ENCODE assay signal across 16 mouse cellular contexts in the genomic region with DNA sequence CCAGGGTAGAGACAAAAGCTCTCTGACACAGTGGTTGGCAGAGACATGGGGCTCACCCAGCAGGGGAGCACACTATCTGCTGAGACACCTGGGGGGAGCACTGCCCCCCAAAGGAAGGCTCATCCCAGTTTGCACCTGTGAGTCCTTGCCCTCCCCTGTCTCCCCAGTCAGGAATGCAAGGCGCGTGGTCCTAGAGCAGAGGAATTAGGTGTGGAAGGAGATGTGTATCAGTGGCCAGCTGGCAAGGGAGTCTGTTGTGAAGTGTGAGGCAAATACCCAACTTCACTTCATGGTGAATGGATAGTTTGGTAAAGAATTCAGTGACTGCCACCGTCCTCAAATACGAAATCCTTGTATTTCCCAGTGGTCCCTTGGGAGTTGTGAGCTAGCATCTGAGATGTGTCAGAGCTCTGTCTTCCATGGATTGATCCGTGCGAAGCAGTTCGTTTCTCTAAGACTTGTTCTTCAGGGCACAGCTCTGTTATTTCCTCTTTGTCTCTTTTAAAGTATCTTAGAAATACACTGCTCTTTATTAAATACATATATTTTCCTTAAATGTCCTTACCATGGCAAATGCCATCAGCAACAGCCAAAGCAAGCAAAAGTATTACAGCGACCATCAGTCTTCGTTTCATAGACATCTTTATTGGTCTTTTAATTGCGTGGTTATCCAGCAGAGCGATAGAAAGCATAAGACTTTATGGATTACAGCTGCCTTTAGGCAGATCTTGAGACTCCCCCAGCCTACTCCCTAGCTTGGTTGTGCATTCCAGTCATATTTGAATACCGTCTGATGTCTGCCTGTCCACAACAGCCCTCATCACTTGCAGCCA.
DNase-seq lines count a peak whose midpoint lies in the region; ATAC-seq lines count a peak whose summit lies in the region.
"Had no signal": no experiment of that assay in that cellular context is flagged by ENCODE, and none has a peak within 500 bp of the region (broad histone marks: within the 10 kb centered on the region; RNA-seq: fewer than 3 reads in every experiment).

No protein-coding gene starts in this region.

- no peaks in the 10 kb centered on the region for H3K9me3 ChIP-seq in kidney, embryonic 15.5 days (replicated peaks)
- H3K9me3 ChIP-seq in neural tube, embryonic 13.5 days = no peaks in the 10 kb centered on the region
- H3K9me3 ChIP-seq: heart, embryonic 13.5 days; hindbrain, embryonic 12.5 days; liver, embryonic 13.5 days had no signal

- WGBS in kidney, embryonic 15.5 days = 36% methylated on average over 12 of the region's 12 CpGs
- WGBS in neural tube, embryonic 13.5 days = 60% methylated on average over 12 of the region's 12 CpGs

- peak; percentile 8 for DNase-seq in embryo, embryonic 10.5 days (ENCODE audit: low spot score)
- no peak for DNase-seq in embryo, embryonic 10 days (ENCODE audit: low spot score)
- no peak for DNase-seq in kidney, adult 18-20 months
- DNase-seq in neural tube, embryonic 10.5 days (ENCODE audit: extremely low spot score, low spot score) = no peak
- DNase-seq: adrenal gland, postnatal 10 days; cerebellum, adult 2 months; gastrocnemius, postnatal 36 days; layer of hippocampus, adult 9-11 months; liver, embryonic 13.5 days had no signal

- no peak overlapping the region for H3K4me3 ChIP-seq in kidney, embryonic 15.5 days (replicated peaks)
- no peak overlapping the region for H3K4me3 ChIP-seq in neural tube, embryonic 13.5 days
- H3K4me3 ChIP-seq: heart, embryonic 13.5 days; hindbrain, embryonic 12.5 days; liver, embryonic 13.5 days had no signal

- peak overlapping the region; percentile 68 for H3K27ac ChIP-seq in kidney, embryonic 15.5 days
- H3K27ac ChIP-seq in neural tube, embryonic 13.5 days (replicated peaks) = no peak overlapping the region
- H3K27ac ChIP-seq: heart, embryonic 13.5 days; hindbrain, embryonic 12.5 days; liver, embryonic 13.5 days had no signal

- H3K36me3 ChIP-seq in kidney, embryonic 15.5 days = no peaks in the 10 kb centered on the region
- H3K36me3 ChIP-seq in neural tube, embryonic 13.5 days = no peaks in the 10 kb centered on the region
- H3K36me3 ChIP-seq: heart, embryonic 13.5 days; hindbrain, embryonic 12.5 days; liver, embryonic 13.5 days had no signal

- H3K27me3 ChIP-seq in kidney, embryonic 15.5 days = no peaks in the 10 kb centered on the region
- no peaks in the 10 kb centered on the region for H3K27me3 ChIP-seq in neural tube, embryonic 13.5 days
- H3K27me3 ChIP-seq: heart, embryonic 13.5 days; hindbrain, embryonic 12.5 days; liver, embryonic 13.5 days had no signal

- peaks cover 19% of the 10 kb centered on the region for H3K4me1 ChIP-seq in kidney, embryonic 15.5 days
- H3K4me1 ChIP-seq in neural tube, embryonic 13.5 days (replicated peaks) = peaks cover 14% of the 10 kb centered on the region
- H3K4me1 ChIP-seq: liver, embryonic 13.5 days had no signal

- 0 out of 2 replicates have a peak overlapping the region, but pooled peaks have one; percentile 27 for H3K4me2 ChIP-seq in kidney, embryonic 15.5 days
- no peak overlapping the region for H3K4me2 ChIP-seq in neural tube, embryonic 13.5 days
- H3K4me2 ChIP-seq: heart, embryonic 13.5 days; hindbrain, embryonic 12.5 days; liver, embryonic 13.5 days had no signal

- ATAC-seq in kidney, embryonic 15.5 days (replicated peaks; ENCODE audit: low FRiP score) = peak; percentile 90
- peak; percentile 74 for ATAC-seq in neural tube, embryonic 13.5 days (ENCODE audit: low read depth)
- ATAC-seq in neutrophil, adult 5-6 weeks (ENCODE audit: extremely low read depth, insufficient number of reproducible peaks, low FRiP score, poor library complexity, severe bottlenecking) = 0 out of 2 replicates have a peak, but pooled peaks have one; percentile 6
- no peak for ATAC-seq in megakaryocyte-erythroid progenitor cell, adult 5-6 weeks (replicated peaks; ENCODE audit: low FRiP score, low TSS enrichment, poor library complexity, severe bottlenecking)
- ATAC-seq: intestine, postnatal 0 days had no signal

- H3K9ac ChIP-seq in kidney, embryonic 15.5 days = no peak overlapping the region
- H3K9ac ChIP-seq in neural tube, embryonic 13.5 days = no peak overlapping the region
- H3K9ac ChIP-seq: heart, embryonic 13.5 days; hindbrain, embryonic 12.5 days; liver, embryonic 13.5 days had no signal
